Comparison of ENCODE assay signal across 8 mouse cellular contexts in genomic region chr5:121660059-121660896, GRCm38 (mm10). TPM values are rescaled to one million over a fixed set of nuclear protein-coding genes. Genes with fewer than 3 reads are reported as not detected.
DNase-seq lines count a peak whose midpoint lies in the region; ATAC-seq and TF ChIP-seq lines count a peak whose summit lies in the region.

Gene Acad10, minus strand, starts transcription at chr5:121660514.
Gene Brap, plus strand, starts transcription at chr5:121660563.

- no peaks in the 10 kb centered on the region for H3K9me3 ChIP-seq in embryonic facial prominence, embryonic 15.5 days (replicated peaks)
- H3K9me3 ChIP-seq in kidney, embryonic 14.5 days (ENCODE audit: control insufficient read depth, low read length): no peaks in the 10 kb centered on the region
- H3K9me3 ChIP-seq in limb, embryonic 15.5 days: no peaks in the 10 kb centered on the region

- DNase-seq in 416B (ENCODE audit: low read depth): peak; percentile 92
- DNase-seq in heart, adult 9 months (ENCODE audit: low spot score in 2 of 2): peak; percentile 94 to 95
- peak; percentile 81 to 87 for DNase-seq in monocyte, adult 2 months (ENCODE audit: low read depth in 1 of 2, low spot score in 2 of 2)
- peak; percentile 92 to 94 for DNase-seq in spleen, postnatal 36 days (ENCODE audit: low spot score in 2 of 2)

- H3K27ac ChIP-seq in bone marrow, adult 2 months (ENCODE audit: control insufficient read depth, insufficient read depth, low read depth, low read length, poor library complexity): peak within 1 kb of the TSS; percentile 84
- peak within 1 kb of the TSS; percentile 77 for H3K27ac ChIP-seq in embryonic facial prominence, embryonic 15.5 days (replicated peaks)
- H3K27ac ChIP-seq in kidney, embryonic 14.5 days (ENCODE audit: low read depth, low read length): peak within 1 kb of the TSS; percentile 82
- H3K27ac ChIP-seq in limb, embryonic 15.5 days: peak within 1 kb of the TSS; percentile 69

- peak within 1 kb of the TSS; percentile 66 for H3K4me2 ChIP-seq in embryonic facial prominence, embryonic 15.5 days (replicated peaks)
- peak within 1 kb of the TSS; percentile 73 for H3K4me2 ChIP-seq in kidney, embryonic 14.5 days (replicated peaks; ENCODE audit: low read depth, low read length)
- peak within 1 kb of the TSS; percentile 74 for H3K4me2 ChIP-seq in limb, embryonic 15.5 days

- H3K9ac ChIP-seq in embryonic facial prominence, embryonic 15.5 days: peak within 1 kb of the TSS; percentile 91
- peak within 1 kb of the TSS; percentile 91 for H3K9ac ChIP-seq in kidney, embryonic 14.5 days (ENCODE audit: low read depth, low read length)
- H3K9ac ChIP-seq in limb, embryonic 15.5 days: peak within 1 kb of the TSS; percentile 89

- peaks cover 22% of the 10 kb centered on the region for H3K36me3 ChIP-seq in embryonic facial prominence, embryonic 15.5 days
- peaks cover 27% of the 10 kb centered on the region for H3K36me3 ChIP-seq in kidney, embryonic 14.5 days (ENCODE audit: control insufficient read depth, insufficient read depth, low read length)
- H3K36me3 ChIP-seq in limb, embryonic 15.5 days: peaks cover 28% of the 10 kb centered on the region

- H3K27me3 ChIP-seq in embryonic facial prominence, embryonic 15.5 days: no peaks in the 10 kb centered on the region
- no peaks in the 10 kb centered on the region for H3K27me3 ChIP-seq in kidney, embryonic 14.5 days (ENCODE audit: control insufficient read depth, insufficient read depth, low read length)
- no peaks in the 10 kb centered on the region for H3K27me3 ChIP-seq in limb, embryonic 15.5 days

- H3K4me3 ChIP-seq in bone marrow, adult 2 months (replicated peaks; ENCODE audit: control insufficient read depth, low read depth, low read length): peak within 1 kb of the TSS; percentile 72
- peak within 1 kb of the TSS; percentile 93 for H3K4me3 ChIP-seq in embryonic facial prominence, embryonic 15.5 days (replicated peaks)
- H3K4me3 ChIP-seq in kidney, embryonic 14.5 days (ENCODE audit: low read length): peak within 1 kb of the TSS; percentile 97
- peak within 1 kb of the TSS; percentile 83 for H3K4me3 ChIP-seq in limb, embryonic 15.5 days

- ATAC-seq in embryonic facial prominence, embryonic 15.5 days (ENCODE audit: insufficient number of reproducible peaks, low FRiP score, low TSS enrichment, low read depth): peak; percentile 77
- peak; percentile 87 for ATAC-seq in kidney, embryonic 14.5 days (ENCODE audit: low FRiP score, low TSS enrichment)
- peak; percentile 71 for ATAC-seq in limb, embryonic 15.5 days (ENCODE audit: insufficient number of reproducible peaks, low FRiP score, low TSS enrichment, low read depth)

- TF ChIP-seq CTCF in bone marrow, adult 2 months (IDR thresholded peaks at IDR 0.05; ENCODE audit: control insufficient read depth, insufficient read depth, low read length): no peak

- TF ChIP-seq POLR2A in bone marrow, adult 2 months (IDR thresholded peaks at IDR 0.05; ENCODE audit: borderline replicate concordance, control insufficient read depth, low read depth, low read length): peak; percentile 87; the same call in 1 of the 2 replicates

- peaks cover 2% of the 10 kb centered on the region; the same call in 1 of the 2 replicates for H3K4me1 ChIP-seq in bone marrow, adult 2 months (ENCODE audit: control insufficient read depth, insufficient read depth, low read length)
- H3K4me1 ChIP-seq in embryonic facial prominence, embryonic 15.5 days: peaks cover 18% of the 10 kb centered on the region
- peaks cover 9% of the 10 kb centered on the region for H3K4me1 ChIP-seq in kidney, embryonic 14.5 days (ENCODE audit: control insufficient read depth, insufficient read depth, low read length)
- peaks cover 18% of the 10 kb centered on the region for H3K4me1 ChIP-seq in limb, embryonic 15.5 days

- WGBS in bone marrow, adult 2 months: under 1% methylated on average over 85 of the region's 85 CpGs
- under 1% methylated on average over 85 of the region's 85 CpGs for WGBS in embryonic facial prominence, embryonic 15.5 days
- WGBS in kidney, embryonic 14.5 days: 1% methylated on average over 76 of the region's 85 CpGs
- under 1% methylated on average over 85 of the region's 85 CpGs for WGBS in limb, embryonic 15.5 days

RNA-seq across cellular contexts. Expression of gene Acad10, which starts in this region (rescaled TPM):
- polyA plus RNA-seq in bone marrow, adult 2 months (2011; ENCODE audit: insufficient read depth, insufficient read length, low replicate concordance, missing spikeins): 2.6 and 8.6 TPM in 2 replicates
- 2.8 and 3.4 TPM in 2 replicates for polyA plus RNA-seq in embryonic facial prominence, embryonic 15.5 days (2015; fragmentation: Nextera tagmentation; extraction: Ambion mirVana)
- 1.7 and 3.2 TPM in 2 replicates for polyA plus RNA-seq in kidney, embryonic 14.5 days (2014; fragmentation: Nextera tagmentation; extraction: Ambion mirVana)
- 2.2 and 3.3 TPM in 2 replicates for polyA plus RNA-seq in limb, embryonic 15.5 days (2015; fragmentation: Nextera tagmentation; extraction: Ambion mirVana)

RNA-seq across cellular contexts. Expression of gene Brap, which starts in this region (rescaled TPM):
- polyA plus RNA-seq in bone marrow, adult 2 months (2011; ENCODE audit: insufficient read depth, insufficient read length, low replicate concordance, missing spikeins): 18.7 and 23.4 TPM in 2 replicates
- polyA plus RNA-seq in embryonic facial prominence, embryonic 15.5 days (2015; fragmentation: Nextera tagmentation; extraction: Ambion mirVana): 47.4 and 50.2 TPM in 2 replicates
- polyA plus RNA-seq in kidney, embryonic 14.5 days (2014; fragmentation: Nextera tagmentation; extraction: Ambion mirVana): 20.5 and 35.2 TPM in 2 replicates
- polyA plus RNA-seq in limb, embryonic 15.5 days (2015; fragmentation: Nextera tagmentation; extraction: Ambion mirVana): 43.9 and 46.4 TPM in 2 replicates

Comparison
In these comparisons a context has a peak if more than half of its experiments do, and no peak if none do; other contexts are left out.
1. Peak in every context shown above with its lines: DNase-seq, ATAC-seq, H3K4me3 ChIP-seq and H3K27ac ChIP-seq.